Mouse (Mus musculus) forebrain, embryonic 16.5 days (tissue): ENCODE measurements at regions not wholly inside any gene's neighbourhood (a gene's known extent, or its start where the extent isn't known, plus 50 kb on each side); places are given as distances from the start of the nearest gene placed in this dataset.
A peak's percentile ranks its signal among the peaks of the same experiment; 100 is the strongest.

Source experiments
- ATAC-seq: fragments of 200-750 bp; cut with Nextera tagmentation; 2 replicates; pipeline ENCODE4 v1.8.0; 2017; ENCODE audit warnings: mild to moderate bottlenecking, moderate library complexity
- H3K27ac ChIP-seq: fragments of 300-500 bp; sonication (generic); 2 replicates; pipeline ENCODE4 v1.5.1; 2014; ENCODE audit warnings: low read length, control low read depth
- H3K27me3 ChIP-seq: fragments of 300-500 bp; sonication (generic); replicated peaks from 2 replicates; pipeline ENCODE4 v1.6.1; 2014; ENCODE audit warnings: low read length; ENCODE audit not compliant: control insufficient read depth, insufficient read depth
- H3K36me3 ChIP-seq: fragments of 300-500 bp; sonication (generic); 2 replicates; pipeline ENCODE4 v1.6.1; 2014; ENCODE audit not compliant: control insufficient read depth, insufficient read depth
- H3K4me1 ChIP-seq: fragments of 300-500 bp; sonication (generic); replicated peaks from 2 replicates; pipeline ENCODE4 v1.6.1; 2014; ENCODE audit warnings: low read length; ENCODE audit not compliant: control insufficient read depth, insufficient read depth
- H3K4me2 ChIP-seq: fragments of 300-500 bp; sonication (generic); 2 replicates; pipeline ENCODE4 v1.6.1; 2014; ENCODE audit warnings: mild to moderate bottlenecking, low read length, control low read depth
- H3K4me3 ChIP-seq: fragments of 300-500 bp; sonication (generic); replicated peaks from 2 replicates; pipeline ENCODE4 v1.5.1; 2014; ENCODE audit warnings: mild to moderate bottlenecking, low read length, control low read depth
- H3K9ac ChIP-seq: fragments of 300-500 bp; sonication (generic); replicated peaks from 2 replicates; pipeline ENCODE4 v1.6.1; 2014; ENCODE audit warnings: low read depth, low read length, control low read depth
- H3K9me3 ChIP-seq: fragments of 300-500 bp; sonication (generic); 2 replicates; pipeline ENCODE4 v1.6.1; 2016; ENCODE audit warnings: low read length; ENCODE audit not compliant: control insufficient read depth
- WGBS: fragments of 180-500 bp; shearing (Covaris S2); extraction: QIAGEN DNeasy Blood & Tissue Kit; methylation state at CpG from one replicate; pipeline ENCODE4 v1.1.7; 2014; 5-methylcytosine and 5-hydroxymethylcytosine counted together

- H3K27me3 ChIP-seq, result no peaks in the 10 kb centered on the region
- no peaks in the 10 kb centered on the region for H3K9me3 ChIP-seq
- no peak for ATAC-seq
- H3K4me3 ChIP-seq, result no peak overlapping the region
- no peak overlapping the region for H3K9ac ChIP-seq
- H3K4me2 ChIP-seq, result no peak overlapping the region
- H3K27ac ChIP-seq, result no peak overlapping the region
- 91% methylated on average over 2 of the region's 2 CpGs for WGBS
- no peaks in the 10 kb centered on the region for H3K4me1 ChIP-seq
- H3K36me3 ChIP-seq, result no peaks in the 10 kb centered on the region
These were observed 539.8 kb upstream of the Cdh5 start for GRCm38 (mm10) chr8:103561606-103562005.

- no peak for ATAC-seq
- Histone ChIP-seq H3K4me1 (no peaks in the 10 kb centered on the region), H3K9ac (no peak overlapping the region), H3K4me2 (no peak overlapping the region), H3K27me3 (no peaks in the 10 kb centered on the region), H3K4me3 (no peak overlapping the region), H3K27ac (no peak overlapping the region), H3K36me3 (no peaks in the 10 kb centered on the region), H3K9me3 (no peaks in the 10 kb centered on the region)
- 56% methylated on average over 11 of the region's 11 CpGs for WGBS
These were observed 530.5 kb upstream of the Cdh5 start for GRCm38 (mm10) chr8:103570864-103571425.

- Histone ChIP-seq H3K9me3 (no peaks in the 10 kb centered on the region), H3K36me3 (no peaks in the 10 kb centered on the region), H3K4me2 (no peak overlapping the region), H3K27ac (no peak overlapping the region), H3K4me3 (no peak overlapping the region), H3K27me3 (no peaks in the 10 kb centered on the region), H3K4me1 (no peaks in the 10 kb centered on the region), H3K9ac (no peak overlapping the region)
- 94% methylated on average over 3 of the region's 3 CpGs for WGBS
- no peak for ATAC-seq
These were observed 524.3 kb upstream of the Cdh5 start for GRCm38 (mm10) chr8:103577147-103577546.

GRCm38 (mm10) chr8:103578006-103578405, 523.4 kb upstream of the Cdh5 start:
- Histone ChIP-seq H3K27me3 (no peaks in the 10 kb centered on the region), H3K9ac (no peak overlapping the region), H3K9me3 (no peaks in the 10 kb centered on the region), H3K36me3 (no peaks in the 10 kb centered on the region), H3K27ac (no peak overlapping the region), H3K4me2 (no peak overlapping the region), H3K4me1 (0 out of 2 replicates have a peak, but pooled peaks cover 2% of the 10 kb centered on the region), H3K4me3 (no peak overlapping the region)
- 64% methylated on average over 6 of the region's 6 CpGs for WGBS
- no peak for ATAC-seq

GRCm38 (mm10) chr8:103608291-103608690, 493.1 kb upstream of the Cdh5 start:
- no peaks in the 10 kb centered on the region for H3K27me3 ChIP-seq
- H3K9ac ChIP-seq, result no peak overlapping the region
- no peak for ATAC-seq
- H3K27ac ChIP-seq, result no peak overlapping the region
- H3K4me2 ChIP-seq, result no peak overlapping the region
- no peaks in the 10 kb centered on the region for H3K4me1 ChIP-seq
- H3K9me3 ChIP-seq, result no peaks in the 10 kb centered on the region
- H3K4me3 ChIP-seq, result no peak overlapping the region
- whole genome bisulfite sequencing, result 96% methylated on average over 6 of the region's 6 CpGs
- H3K36me3 ChIP-seq, result no peaks in the 10 kb centered on the region

GRCm38 (mm10) chr8:103623781-103624434, 477.5 kb upstream of the Cdh5 start:
- Histone ChIP-seq H3K27me3 (no peaks in the 10 kb centered on the region), H3K36me3 (no peaks in the 10 kb centered on the region), H3K4me3 (no peak overlapping the region), H3K27ac (no peak overlapping the region), H3K9ac (no peak overlapping the region), H3K4me2 (no peak overlapping the region), H3K9me3 (no peaks in the 10 kb centered on the region), H3K4me1 (peaks cover 9% of the 10 kb centered on the region)
- WGBS, result 15% methylated on average over 3 of the region's 3 CpGs
- ATAC-seq, result peak; percentile 97

- Histone ChIP-seq H3K27ac (no peak overlapping the region), H3K9ac (no peak overlapping the region), H3K27me3 (no peaks in the 10 kb centered on the region), H3K36me3 (no peaks in the 10 kb centered on the region), H3K9me3 (no peaks in the 10 kb centered on the region), H3K4me1 (peaks cover 9% of the 10 kb centered on the region), H3K4me2 (no peak overlapping the region), H3K4me3 (no peak overlapping the region)
- 49% methylated on average over 7 of the region's 7 CpGs for WGBS
- no peak for ATAC-seq
These were observed 476.1 kb upstream of the Cdh5 start for GRCm38 (mm10) chr8:103625166-103625890.

GRCm38 (mm10) chr8:103626446-103626845, 475.0 kb upstream of the Cdh5 start:
- H3K9me3 ChIP-seq, result no peaks in the 10 kb centered on the region
- H3K4me3 ChIP-seq, result no peak overlapping the region
- H3K36me3 ChIP-seq, result no peaks in the 10 kb centered on the region
- no peak overlapping the region for H3K9ac ChIP-seq
- no peak overlapping the region for H3K4me2 ChIP-seq
- no peak for ATAC-seq
- no peaks in the 10 kb centered on the region for H3K27me3 ChIP-seq
- H3K4me1 ChIP-seq, result peaks cover 9% of the 10 kb centered on the region
- H3K27ac ChIP-seq, result no peak overlapping the region
- WGBS, result 67% methylated on average over 4 of the region's 4 CpGs

- no peak for ATAC-seq
- no peaks in the 10 kb centered on the region for H3K4me1 ChIP-seq
- 91% methylated on average over 6 of the region's 6 CpGs for WGBS
These were observed 468.9 kb upstream of the Cdh5 start for GRCm38 (mm10) chr8:103632543-103632942.

More at GRCm38 (mm10) chr8:103632543-103632942, 468.9 kb upstream of the Cdh5 start:
- H3K4me3 ChIP-seq, result no peak overlapping the region
- no peak overlapping the region for H3K9ac ChIP-seq
- no peaks in the 10 kb centered on the region for H3K36me3 ChIP-seq
- no peak overlapping the region for H3K4me2 ChIP-seq
- no peaks in the 10 kb centered on the region for H3K9me3 ChIP-seq
- H3K27me3 ChIP-seq, result no peaks in the 10 kb centered on the region
- H3K27ac ChIP-seq, result no peak overlapping the region
